Mouse (Mus musculus) heart, adult 8-10 months (tissue): Measurements from ENCODE around the gene Ferd3l. TPM values are rescaled to one million over a fixed set of nuclear protein-coding genes. Genes with fewer than 3 reads are reported as not detected.

ENCODE experiments used
- DNase-seq: peaks from one replicate; pipeline ENCODE4 v3.0.0; 2022; ENCODE audit warnings: low spot score
- total RNA-seq, 4 experiments: library from RNA; stranded (reverse); gene quantifications; 2 replicates each; pipeline ENCODE4 v1.2.4; 2022

Ferd3l gene
- total RNA-seq, 4 experiments from 2014 or later = not detected

DNA sequence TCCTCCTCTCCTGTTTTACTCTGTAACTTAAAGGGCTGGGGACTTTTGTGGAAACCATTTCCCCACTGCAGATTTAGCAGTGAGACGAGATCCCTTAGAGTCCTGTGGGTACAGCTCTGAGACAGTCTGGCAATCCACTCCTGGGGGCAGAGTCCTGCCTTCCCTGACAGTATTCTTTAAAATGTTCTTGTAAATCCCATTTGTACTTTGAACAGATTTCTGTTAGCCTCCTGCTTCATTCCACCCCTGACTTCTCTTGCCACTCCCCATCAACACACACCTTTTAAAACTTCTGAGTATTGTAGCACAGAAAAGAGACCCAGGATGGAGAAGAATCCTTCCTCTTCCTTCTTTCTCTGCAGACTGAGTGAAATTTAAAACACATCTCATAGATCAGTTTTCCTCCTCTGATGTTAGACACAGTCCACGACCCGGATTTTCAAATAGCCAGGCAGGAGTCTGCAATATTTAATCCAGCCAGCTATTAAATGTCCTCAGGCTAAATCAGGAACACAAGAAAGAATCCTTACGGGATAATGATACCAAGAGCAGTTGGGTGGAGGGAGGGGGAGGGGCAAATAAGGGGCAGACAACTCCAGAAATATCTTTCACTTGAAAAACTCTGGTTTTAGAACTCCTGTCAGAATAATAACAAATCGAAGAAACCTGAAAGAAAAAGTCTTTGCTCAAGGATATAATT lies 37.6 kb downstream of the Ferd3l start:
- DNase-seq = no peak

DNA sequence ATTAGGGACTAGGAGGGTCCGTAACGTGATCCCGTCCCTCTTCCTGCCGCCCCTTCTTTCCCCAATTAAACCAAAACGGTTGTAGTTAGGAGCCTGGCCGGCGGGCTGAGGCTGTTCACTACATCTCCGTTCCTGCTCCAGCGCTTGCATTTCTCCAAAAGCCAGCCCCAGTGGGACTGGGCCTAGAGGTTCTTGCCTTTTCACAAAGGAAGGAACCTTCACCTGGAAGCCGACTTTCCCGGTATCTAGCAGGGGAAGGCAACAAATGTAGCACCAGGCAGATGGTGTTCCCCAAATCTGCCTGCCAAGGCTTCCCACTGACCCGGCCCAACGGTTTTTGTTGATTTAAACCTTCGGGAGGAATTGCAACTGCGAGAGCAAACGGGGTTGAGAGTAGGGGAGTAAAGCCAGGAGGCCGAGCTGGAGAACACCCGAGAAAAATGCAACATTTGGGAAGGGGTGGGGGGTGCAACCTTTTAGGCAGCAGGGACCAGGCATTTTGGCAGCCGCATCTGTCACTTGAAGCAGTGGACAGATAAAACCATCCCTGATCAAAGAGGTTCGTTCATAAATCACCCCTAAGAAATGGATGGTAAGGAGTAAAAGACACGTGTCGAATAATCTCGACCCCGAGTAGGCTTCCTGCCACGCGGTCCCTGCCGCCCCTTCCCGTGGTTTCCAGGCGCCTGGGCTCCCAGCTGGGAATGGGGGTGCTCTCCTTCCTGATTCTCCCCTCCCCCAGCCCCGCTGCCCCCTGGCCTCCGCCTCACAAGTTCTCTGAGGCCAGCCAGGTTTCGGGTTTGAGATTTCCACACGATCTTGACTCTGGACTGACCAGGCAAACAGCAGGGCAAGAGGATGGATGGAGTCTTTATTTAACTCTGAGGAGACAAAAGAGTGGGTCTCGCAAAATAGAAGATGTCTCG lies 38.5 kb downstream of the Ferd3l start:
- no peak for DNase-seq

DNA sequence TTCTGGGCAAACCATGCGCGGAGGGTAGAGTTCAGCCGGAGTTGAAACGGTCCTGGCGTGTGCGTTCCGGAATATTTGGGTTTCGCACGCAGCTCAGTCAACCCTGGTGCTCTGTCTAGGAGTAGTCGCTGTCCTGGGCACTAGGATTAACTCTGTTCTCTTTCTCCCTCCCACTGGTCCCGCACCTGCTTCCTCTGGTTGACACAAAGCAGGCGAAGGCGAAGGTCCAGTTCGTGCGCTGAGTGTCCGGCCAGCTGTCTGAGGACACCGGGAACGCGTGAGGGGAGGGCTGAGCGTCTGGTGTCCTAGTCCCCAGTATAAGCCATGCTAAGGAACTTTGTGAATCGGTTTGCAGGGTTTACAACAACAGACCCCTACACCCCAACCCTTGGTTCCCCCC lies 39.3 kb downstream of the Ferd3l start:
- DNase-seq = no peak

DNA sequence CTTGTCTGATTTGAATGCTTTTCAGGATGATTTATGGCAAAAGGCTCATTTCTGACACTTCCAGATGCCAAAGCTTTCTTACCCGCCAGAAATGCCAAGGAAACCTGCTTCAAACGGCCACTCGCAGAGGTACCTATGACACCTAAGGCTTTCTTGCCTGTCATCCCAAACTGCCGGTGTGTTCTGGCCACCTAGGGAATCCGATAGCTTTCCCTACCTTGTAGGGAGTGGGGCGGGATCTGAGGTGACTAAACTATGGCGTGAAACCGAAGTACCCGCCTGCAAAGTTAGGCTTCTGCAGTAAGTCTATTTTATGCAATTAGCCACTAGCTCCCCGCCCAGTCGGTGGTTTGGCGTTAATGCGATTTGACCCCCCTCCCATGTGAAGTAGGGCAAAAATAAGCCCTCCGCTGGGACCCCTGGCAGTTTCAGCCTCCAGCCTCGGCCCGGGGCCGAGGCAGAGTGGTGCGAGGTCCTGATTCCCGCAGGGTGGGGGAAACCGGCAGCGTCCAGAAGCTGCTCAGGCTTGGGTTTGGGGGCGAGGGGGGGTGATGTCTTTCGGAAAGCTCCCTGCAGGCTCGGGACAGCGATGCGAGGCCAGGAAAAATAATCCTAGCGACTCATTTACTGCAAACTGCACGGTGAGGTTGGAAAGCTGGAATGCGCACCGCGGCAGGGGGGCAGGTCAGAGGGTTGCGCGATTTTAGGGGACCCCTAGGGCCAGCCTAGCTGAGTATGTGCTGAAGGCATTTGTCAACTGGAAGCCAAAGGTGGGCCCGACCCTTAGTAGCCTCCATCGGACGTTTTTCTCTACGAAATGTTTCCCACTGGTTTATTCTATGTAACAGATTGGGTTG lies 40.0 kb downstream of the Ferd3l start:
- no peak for DNase-seq

DNA sequence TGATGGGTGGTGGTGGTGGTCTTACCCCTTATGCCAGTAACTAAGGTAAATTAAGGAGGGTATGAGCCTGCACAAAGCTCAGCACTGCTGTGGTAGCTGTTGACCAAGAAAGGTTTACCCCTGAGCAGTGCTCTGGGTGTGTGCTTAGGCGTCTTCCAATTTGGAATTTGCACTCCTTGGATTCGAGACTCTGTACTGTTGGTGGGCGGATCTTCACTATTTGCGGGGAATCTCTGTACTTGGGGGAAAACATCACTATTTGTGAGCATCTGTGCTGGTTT lies 40.6 kb downstream of the Ferd3l start:
- no peak for DNase-seq

Other genes starting within 250 kb of the Ferd3l start
- gene Twist1, start 29.2 kb downstream of the Ferd3l start, total RNA-seq = 1 to 10 TPM; 1.3 to 2.0 (median 1.5) TPM